Mouse (Mus musculus) lung, adult 2 months (tissue): Measurements from ENCODE around the gene Necab2.

Experiments
- CTCF ChIP-seq: fragments of 200-500 bp; IDR thresholded peaks from 2 replicates; pipeline ENCODE4 v1.5.1; 2011; ENCODE audit warnings: mild to moderate bottlenecking, low read length, control low read depth; ENCODE audit not compliant: insufficient read depth
- POLR2A ChIP-seq: fragments of 200-500 bp; IDR thresholded peaks from 2 replicates; pipeline ENCODE4 v1.6.1; 2011; ENCODE audit warnings: low read depth, mild to moderate bottlenecking, control low read depth, low read length, borderline replicate concordance; ENCODE audit errors: extremely low read depth

DNA sequence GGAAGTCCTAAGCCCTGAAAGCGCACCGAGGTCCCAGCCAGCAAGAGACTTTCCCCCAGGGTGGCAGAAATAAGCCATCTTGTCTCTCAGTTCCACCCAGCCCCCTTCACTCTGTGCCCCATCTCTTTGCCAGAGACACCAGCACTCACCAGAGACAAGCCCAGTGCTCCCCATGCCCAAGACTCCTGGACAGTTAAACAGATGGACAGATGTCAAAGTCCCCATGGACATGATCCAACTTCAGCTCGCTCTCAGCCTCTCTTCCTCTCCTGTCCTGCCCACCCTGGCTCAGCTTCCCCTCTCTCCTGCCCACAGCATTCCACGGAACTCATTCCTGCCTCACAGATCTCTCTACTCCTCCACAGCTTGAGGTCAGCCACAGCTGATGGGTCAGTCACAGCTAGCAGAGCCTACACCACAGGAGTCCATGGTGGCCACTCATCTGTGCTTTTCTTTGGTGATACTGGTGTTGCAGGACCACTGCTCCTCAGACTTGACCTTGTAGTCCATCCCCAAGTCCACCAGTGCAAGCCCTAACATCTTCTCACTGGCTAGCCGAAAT, 17.7 kb upstream of the Necab2 start:
- TF ChIP-seq POLR2A: no peak
- no peak for TF ChIP-seq CTCF
